ENCODE assay signal across 18 mouse cellular contexts in genomic region chr1:132145973-132146685, GRCm38 (mm10). TPM values are rescaled to one million over a fixed set of nuclear protein-coding genes. Genes with fewer than 3 reads are reported as not detected.
DNase-seq lines count a peak whose midpoint lies in the region; ATAC-seq and TF ChIP-seq lines count a peak whose summit lies in the region.
"Had no signal": no experiment of that assay in that cellular context is flagged by ENCODE, and none has a peak within 500 bp of the region (broad histone marks: within the 10 kb centered on the region; RNA-seq: fewer than 3 reads in every experiment).

No protein-coding gene starts in this region.

- H3K4me1 ChIP-seq in testis, adult 2 months (ENCODE audit: control insufficient read depth, insufficient read depth, low read length), result no peaks in the 10 kb centered on the region
- peaks cover 35% of the 10 kb centered on the region for H3K4me1 ChIP-seq in midbrain, embryonic 10.5 days
- no peaks in the 10 kb centered on the region; the same call in 1 of the 2 replicates for H3K4me1 ChIP-seq in hindbrain, embryonic 14.5 days (replicated peaks; ENCODE audit: control insufficient read depth, insufficient read depth, low read length)

- H3K36me3 ChIP-seq in testis, adult 2 months (ENCODE audit: control insufficient read depth, insufficient read depth, low read length), result no peaks in the 10 kb centered on the region
- no peaks in the 10 kb centered on the region for H3K36me3 ChIP-seq in midbrain, embryonic 10.5 days
- H3K36me3 ChIP-seq in hindbrain, embryonic 14.5 days (replicated peaks; ENCODE audit: control insufficient read depth, insufficient read depth), result no peaks in the 10 kb centered on the region
- H3K36me3 ChIP-seq: heart, embryonic 15.5 days; hindbrain, embryonic 15.5 days; midbrain, embryonic 12.5 days had no signal

- TF ChIP-seq POLR2A in testis, adult 2 months (IDR thresholded peaks at IDR 0.05; ENCODE audit: control insufficient read depth, low read depth, low read length), result no peak

- TF ChIP-seq CTCF in testis, adult 2 months (IDR thresholded peaks at IDR 0.05; ENCODE audit: control insufficient read depth, insufficient read depth, insufficient replicate concordance, low read depth, low read length), result no peak

- no peak for ATAC-seq in megakaryocyte progenitor cell, adult 5-6 weeks (replicated peaks; ENCODE audit: poor library complexity)
- no peak for ATAC-seq in hindbrain, embryonic 14.5 days (ENCODE audit: low FRiP score)

- no peak overlapping the region for H3K27ac ChIP-seq in testis, adult 2 months (ENCODE audit: control insufficient read depth, insufficient read depth, low read depth, low read length)
- H3K27ac ChIP-seq in midbrain, embryonic 10.5 days (replicated peaks), result no peak overlapping the region
- H3K27ac ChIP-seq in hindbrain, embryonic 14.5 days, result no peak overlapping the region
- H3K27ac ChIP-seq: heart, embryonic 15.5 days; hindbrain, embryonic 15.5 days; midbrain, embryonic 12.5 days had no signal

- no peaks in the 10 kb centered on the region for H3K9me3 ChIP-seq in midbrain, embryonic 10.5 days (replicated peaks)
- no peaks in the 10 kb centered on the region for H3K9me3 ChIP-seq in hindbrain, embryonic 14.5 days (ENCODE audit: control insufficient read depth, low read length)
- H3K9me3 ChIP-seq: heart, embryonic 15.5 days; hindbrain, embryonic 15.5 days; midbrain, embryonic 12.5 days had no signal

- no peaks in the 10 kb centered on the region for H3K27me3 ChIP-seq in testis, adult 2 months (ENCODE audit: control insufficient read depth, insufficient read depth, low read length)
- H3K27me3 ChIP-seq in midbrain, embryonic 10.5 days (ENCODE audit: low read depth, poor library complexity, severe bottlenecking), result peaks cover 26% of the 10 kb centered on the region
- no peaks in the 10 kb centered on the region for H3K27me3 ChIP-seq in hindbrain, embryonic 14.5 days (ENCODE audit: control insufficient read depth, insufficient read depth, low read length)
- H3K27me3 ChIP-seq: hindbrain, embryonic 15.5 days had no signal

- peak overlapping the region; percentile 26 for H3K4me3 ChIP-seq in testis, adult 2 months (ENCODE audit: control insufficient read depth, low read depth, low read length)
- no peak overlapping the region for H3K4me3 ChIP-seq in midbrain, embryonic 10.5 days
- H3K4me3 ChIP-seq in hindbrain, embryonic 14.5 days (replicated peaks; ENCODE audit: low read length), result no peak overlapping the region
- H3K4me3 ChIP-seq: erythroblast, embryonic 14.5 days; heart, embryonic 15.5 days; hindbrain, embryonic 15.5 days; midbrain, embryonic 12.5 days; myocyte had no signal

- no peak overlapping the region for H3K4me2 ChIP-seq in hindbrain, embryonic 14.5 days (replicated peaks)
- H3K4me2 ChIP-seq: heart, embryonic 15.5 days; hindbrain, embryonic 15.5 days; midbrain, embryonic 12.5 days had no signal

- WGBS in midbrain, embryonic 10.5 days, result 90% methylated on average over 8 of the region's 8 CpGs
- 82% methylated on average over 8 of the region's 8 CpGs for WGBS in hindbrain, embryonic 14.5 days

- no peak overlapping the region for H3K9ac ChIP-seq in hindbrain, embryonic 14.5 days
- H3K9ac ChIP-seq: heart, embryonic 15.5 days; hindbrain, embryonic 15.5 days; midbrain, embryonic 12.5 days had no signal

- peak; percentile 46 for DNase-seq in adrenal gland, adult 2 months
- no peak for DNase-seq in adrenal gland, adult 18-20 months (ENCODE audit: low spot score in 2 of 2)
- no peak for DNase-seq in testis, postnatal 10 days (ENCODE audit: low spot score)
- peak; percentile 79 for DNase-seq in kidney, postnatal 14 days
- DNase-seq in midbrain, embryonic 10.5 days (ENCODE audit: low spot score), result no peak
- DNase-seq in hindbrain, embryonic 14.5 days (ENCODE audit: low spot score), result no peak
- DNase-seq: cerebellum, adult 2 months; heart, adult 11 months; right cerebral cortex, postnatal 25 days had no signal

RNA-seq across cellular contexts. Expression of gene Cdk18, which starts 6.6 kb away (rescaled TPM):
- total RNA-seq in adrenal gland, adult 2 months (2021), result 10 to 100 TPM; 14.9 to 22.5 TPM
- 36.3 and 42.5 TPM in 2 replicates for polyA plus RNA-seq in adrenal gland, adult 2 months (2012; rRNA removed)
- 10 to 100 TPM; 16.1 to 16.3 TPM for total RNA-seq in adrenal gland, adult 18-20 months (2021)
- polyA plus RNA-seq in testis, adult 2 months (2012; rRNA removed), result 24.9 and 27.1 TPM in 2 replicates
- 1.7 and 2.3 TPM in 2 replicates for total RNA-seq in megakaryocyte progenitor cell, adult 5-6 weeks (2015)
- total RNA-seq in megakaryocyte progenitor cell, adult 5-6 weeks (2017), result 0.75 and 1.3 TPM in 2 replicates
- 0.68 and 0.72 TPM in 2 replicates for polyA plus RNA-seq in midbrain, embryonic 10.5 days (2016; fragmentation: Nextera tagmentation; extraction: Ambion mirVana)
- 0.37 and 0.63 TPM in 2 replicates for polyA plus RNA-seq in hindbrain, embryonic 14.5 days (2014; fragmentation: Nextera tagmentation; extraction: Ambion mirVana)
- polyA plus RNA-seq: erythroblast, embryonic 14.5 days had no signal

RNA-seq across cellular contexts. Expression of gene Lemd1, which starts 45.1 kb away (rescaled TPM):
- total RNA-seq in adrenal gland, adult 2 months (2021), result under 1 TPM in 1 of 2 experiments, not detected in 1; 0.41 TPM
- 0.19 and 0.20 TPM in 2 replicates for polyA plus RNA-seq in adrenal gland, adult 2 months (2012; rRNA removed)
- total RNA-seq in adrenal gland, adult 18-20 months (2021), result under 1 TPM in 1 of 2 experiments, not detected in 1; 0.43 TPM
- 162 and 173 TPM in 2 replicates for polyA plus RNA-seq in testis, adult 2 months (2012; rRNA removed)
- total RNA-seq in megakaryocyte progenitor cell, adult 5-6 weeks (2015), result not detected in 2 replicates
- total RNA-seq in megakaryocyte progenitor cell, adult 5-6 weeks (2017), result not detected in 2 replicates
- 6.2 and 8.4 TPM in 2 replicates for polyA plus RNA-seq in midbrain, embryonic 10.5 days (2016; fragmentation: Nextera tagmentation; extraction: Ambion mirVana)
- polyA plus RNA-seq in hindbrain, embryonic 14.5 days (2014; fragmentation: Nextera tagmentation; extraction: Ambion mirVana), result 15.9 and 22.1 TPM in 2 replicates
- polyA plus RNA-seq: erythroblast, embryonic 14.5 days; heart, embryonic 15.5 days; liver, embryonic 16.5 days had no signal

RNA-seq across cellular contexts. Expression of gene AC124108.1, which starts 45.1 kb away (rescaled TPM):
- under 1 TPM; 0.10 to 0.12 TPM for total RNA-seq in adrenal gland, adult 2 months (2021)
- 0.03 and 0.09 TPM in 2 replicates for polyA plus RNA-seq in adrenal gland, adult 2 months (2012; rRNA removed)
- not detected for total RNA-seq in adrenal gland, adult 18-20 months (2021)
- polyA plus RNA-seq in testis, adult 2 months (2012; rRNA removed), result 0.07 and 0.14 TPM in 2 replicates
- not detected in 2 replicates for total RNA-seq in megakaryocyte progenitor cell, adult 5-6 weeks (2015)
- total RNA-seq in megakaryocyte progenitor cell, adult 5-6 weeks (2017), result not detected in 2 replicates
- 2.3 and 4.0 TPM in 2 replicates for polyA plus RNA-seq in midbrain, embryonic 10.5 days (2016; fragmentation: Nextera tagmentation; extraction: Ambion mirVana)
- 3.6 and 3.8 TPM in 2 replicates for polyA plus RNA-seq in hindbrain, embryonic 14.5 days (2014; fragmentation: Nextera tagmentation; extraction: Ambion mirVana)
- polyA plus RNA-seq: erythroblast, embryonic 14.5 days; heart, embryonic 15.5 days; liver, embryonic 16.5 days; thymus, postnatal 0 days had no signal

Comparison
In these comparisons a context has a peak if more than half of its experiments do, and no peak if none do; other contexts are left out.
1. DNase-seq: peak in adrenal gland, adult 2 months (single experiment) and kidney, postnatal 14 days (single experiment); none in adrenal gland, adult 18-20 months (0 of 2), testis, postnatal 10 days (single experiment), midbrain, embryonic 10.5 days (single experiment) and hindbrain, embryonic 14.5 days (single experiment).
2. RNA of gene Cdk18, which starts 6.6 kb away (polyA plus RNA-seq): 36.3 to 42.5 TPM in adrenal gland, adult 2 months and 24.9 to 27.1 TPM in testis, adult 2 months; 0.68 to 0.72 TPM in midbrain, embryonic 10.5 days and 0.37 to 0.63 TPM in hindbrain, embryonic 14.5 days; every median in the first group is over 10 times any median in the second.